Mouse (Mus musculus) ovary, adult 2 months (tissue): ENCODE measurements around the gene Ttc5. TPM values are rescaled to one million over a fixed set of nuclear protein-coding genes. Genes with fewer than 3 reads are reported as not detected.

Source experiments
- polyA plus RNA-seq: library from polyadenylated mRNA; depleted of rRNA; stranded (reverse); fragments of >200 nt; gene quantifications from 2 replicates; pipeline ENCODE4 v1.2.3, GENCODE M21; 2012; rRNA removed

Ttc5 gene
- 34.1 and 35.8 TPM in 2 replicates for polyA plus RNA-seq

GRCm38 (mm10) chr14:50785251-50785637, at the start of gene Ttc5:
Gene Ttc5, minus strand, starts transcription at chr14:50785519.

GRCm38 (mm10) chr14:50807487-50808072, 22.3 kb upstream of the Ttc5 start, which contains the start of the genes Ccnb1ip1 and Parp2:
Gene Ccnb1ip1, minus strand, starts transcription at chr14:50807732.
Gene Parp2, plus strand, starts transcription at chr14:50807841.

GRCm38 (mm10) chr14:50744994-50745393, 40.3 kb downstream of the Ttc5 start, which contains the start of gene Olfr749:
Gene Olfr749, minus strand, starts transcription at chr14:50745094.

Other genes starting within 250 kb of the Ttc5 start
- gene Olfr744, start 170.6 kb downstream of the Ttc5 start, polyA plus RNA-seq: not detected in 2 replicates
- gene Olfr745, start 146.1 kb downstream of the Ttc5 start, polyA plus RNA-seq: not detected in 2 replicates
- not detected in 2 replicates for gene Olfr746, start 138.4 kb downstream of the Ttc5 start, polyA plus RNA-seq
- not detected in 2 replicates for gene Olfr747, start 92.3 kb downstream of the Ttc5 start, polyA plus RNA-seq
- gene Olfr748, start 78.1 kb downstream of the Ttc5 start, polyA plus RNA-seq: not detected in 2 replicates
- gene Olfr749, start 40.4 kb downstream of the Ttc5 start, polyA plus RNA-seq: not detected in 2 replicates
- gene Ccnb1ip1, start 22.2 kb upstream of the Ttc5 start, polyA plus RNA-seq: 0.12 TPM in 1 of 2 replicates, not detected in the other
- gene Parp2, start 22.3 kb upstream of the Ttc5 start, polyA plus RNA-seq: 9.4 and 12.8 TPM in 2 replicates
- gene Tep1, start 85.0 kb upstream of the Ttc5 start, polyA plus RNA-seq: 31.4 and 33.2 TPM in 2 replicates
- 0.29 and 0.79 TPM in 2 replicates for gene Klhl33, start 112.0 kb upstream of the Ttc5 start, polyA plus RNA-seq
- 182 and 229 TPM in 2 replicates for gene Osgep, start 139.4 kb upstream of the Ttc5 start, polyA plus RNA-seq
- gene Apex1, start 139.4 kb upstream of the Ttc5 start, polyA plus RNA-seq: 48.2 and 69.0 TPM in 2 replicates
- gene Pip4p1, start 145.3 kb upstream of the Ttc5 start, polyA plus RNA-seq: 108 and 127 TPM in 2 replicates
- 26.6 and 29.7 TPM in 2 replicates for gene Pnp, start 145.6 kb upstream of the Ttc5 start, polyA plus RNA-seq
- gene Gm49342, start 159.0 kb upstream of the Ttc5 start, polyA plus RNA-seq: 2.0 TPM in 1 of 2 replicates, not detected in the other
- 0.19 and 0.47 TPM in 2 replicates for gene Pnp2, start 170.5 kb upstream of the Ttc5 start, polyA plus RNA-seq
- 0.10 TPM in 1 of 2 replicates, not detected in the other for gene Rnase10, start 222.2 kb upstream of the Ttc5 start, polyA plus RNA-seq